Mouse (Mus musculus): ENCODE measurements at regions not wholly inside any gene's neighbourhood (a gene's known extent, or its start where the extent isn't known, plus 50 kb on each side); places are given as distances from the start of the nearest gene placed in this dataset.
A peak's percentile ranks its signal among the peaks of the same experiment; 100 is the strongest.

GRCm38 (mm10) chr11:65495034-65495433 is 225.2 kb upstream of the Myocd start:
- DNase-seq (ENCODE audit: low spot score), result no peak

- DNase-seq (ENCODE audit: low spot score), result no peak
These were observed 220.6 kb upstream of the Myocd start for GRCm38 (mm10) chr11:65490426-65490825.

GRCm38 (mm10) chr11:65475821-65476540 is 206.2 kb upstream of the Myocd start:
- DNase-seq (ENCODE audit: low spot score), result peak; percentile 21

- peak; percentile 39 for DNase-seq (ENCODE audit: low spot score)
These were observed 205.5 kb upstream of the Myocd start for GRCm38 (mm10) chr11:65475302-65475701.

- DNase-seq (ENCODE audit: low spot score), result no peak
These were observed 200.3 kb upstream of the Myocd start for GRCm38 (mm10) chr11:65469762-65470741.

GRCm38 (mm10) chr11:65461044-65461443 is 191.3 kb upstream of the Myocd start:
- DNase-seq (ENCODE audit: low spot score), result no peak

GRCm38 (mm10) chr11:65448436-65448835 is 178.6 kb upstream of the Myocd start:
- DNase-seq (ENCODE audit: low spot score), result no peak

- no peak for DNase-seq (ENCODE audit: low spot score)
These were observed 173.8 kb upstream of the Myocd start for GRCm38 (mm10) chr11:65443466-65444024.

GRCm38 (mm10) chr11:65435699-65436161 is 165.9 kb upstream of the Myocd start:
- DNase-seq (ENCODE audit: low spot score), result no peak

- no peak for DNase-seq (ENCODE audit: low spot score)
These were observed 152.1 kb upstream of the Myocd start for GRCm38 (mm10) chr11:65421889-65422288.

- no peak for DNase-seq (ENCODE audit: low spot score)
These were observed 138.8 kb upstream of the Myocd start for GRCm38 (mm10) chr11:65408621-65409020.

GRCm38 (mm10) chr11:65402460-65403154 is 132.8 kb upstream of the Myocd start:
- DNase-seq (ENCODE audit: low spot score), result no peak

GRCm38 (mm10) chr11:65389238-65389637 is 119.4 kb upstream of the Myocd start:
- DNase-seq (ENCODE audit: low spot score), result no peak

GRCm38 (mm10) chr11:65386291-65387061 is 116.7 kb upstream of the Myocd start:
- DNase-seq (ENCODE audit: low spot score), result no peak

- no peak for DNase-seq (ENCODE audit: low spot score)
These were observed 105.6 kb upstream of the Myocd start for GRCm38 (mm10) chr11:65375361-65375760.

GRCm38 (mm10) chr11:65373136-65373535 is 103.3 kb upstream of the Myocd start:
- no peak for DNase-seq (ENCODE audit: low spot score)

- no peak for DNase-seq (ENCODE audit: low spot score)
These were observed 102.6 kb upstream of the Myocd start for GRCm38 (mm10) chr11:65372309-65372811.

GRCm38 (mm10) chr11:65367825-65368224 is 98.0 kb upstream of the Myocd start:
- DNase-seq (ENCODE audit: low spot score), result no peak

- DNase-seq (ENCODE audit: low spot score), result no peak
These were observed 97.0 kb upstream of the Myocd start for GRCm38 (mm10) chr11:65366677-65367370.

Data from ovary, postnatal 10 days (tissue).